ENCODE assay signal across 8 mouse cellular contexts in genomic region chr11:109297710-109298375, GRCm38 (mm10). TPM values are rescaled to one million over a fixed set of nuclear protein-coding genes. Genes with fewer than 3 reads are reported as not detected.
DNase-seq lines count a peak whose midpoint lies in the region; ATAC-seq and TF ChIP-seq lines count a peak whose summit lies in the region.

TSS of gene Rgs9 (minus strand) at chr11:109298129.

- DNase-seq in MN1 (ENCODE audit: low spot score): peak; percentile 86
- peak; percentile 92 for DNase-seq in cerebellum, adult 9-11 months
- DNase-seq in layer of hippocampus, adult 8-10 months (ENCODE audit: low spot score in 2 of 2): peak; percentile 81 to 91
- DNase-seq in lung, embryonic 14.5 days: peak; percentile 96
- DNase-seq in thymus, adult 18-20 months: peak; percentile 83

- H3K4me1 ChIP-seq in lung, embryonic 14.5 days (ENCODE audit: insufficient read depth): no peaks in the 10 kb centered on the region
- H3K4me1 ChIP-seq in olfactory bulb, adult 2 months (ENCODE audit: control insufficient read depth, insufficient read depth, low read length): peaks cover 11% of the 10 kb centered on the region

- peak; percentile 43 for TF ChIP-seq POLR2A in olfactory bulb, adult 2 months (IDR thresholded peaks at IDR 0.05; ENCODE audit: insufficient read depth, low read depth, low read length)

- H3K27ac ChIP-seq in lung, embryonic 14.5 days (ENCODE audit: low read depth): no peak within 1 kb of the TSS
- no peak within 1 kb of the TSS for H3K27ac ChIP-seq in olfactory bulb, adult 2 months (ENCODE audit: insufficient read depth, low read depth, low read length)

- H3K36me3 ChIP-seq in lung, embryonic 14.5 days (ENCODE audit: insufficient read depth): no peaks in the 10 kb centered on the region

- H3K4me2 ChIP-seq in lung, embryonic 14.5 days: peak within 1 kb of the TSS; percentile 80

- peak within 1 kb of the TSS; percentile 49 for H3K9ac ChIP-seq in lung, embryonic 14.5 days

- WGBS in lung, embryonic 14.5 days: 5% methylated on average over 37 of the region's 37 CpGs
- 1% methylated on average over 37 of the region's 37 CpGs for WGBS in olfactory bulb, adult 2 months

- H3K4me3 ChIP-seq in lung, embryonic 14.5 days (ENCODE audit: low read depth, low read length): peak within 1 kb of the TSS; percentile 41
- peak within 1 kb of the TSS; percentile 79 for H3K4me3 ChIP-seq in olfactory bulb, adult 2 months (ENCODE audit: insufficient read depth, low read depth, low read length)

- peak; percentile 98 for ATAC-seq in frontal cortex, adult (ENCODE audit: low TSS enrichment)
- peak; percentile 98 to 99 for ATAC-seq in hematopoietic stem cell, adult 5-6 weeks (replicated peaks in 1 of 2; ENCODE audit: insufficient read depth in 1 of 2, low FRiP score in 2 of 2, low TSS enrichment in 1 of 2, low read depth in 1 of 2, poor library complexity in 2 of 2, severe bottlenecking in 2 of 2)
- peak; percentile 94 for ATAC-seq in lung, embryonic 14.5 days (ENCODE audit: insufficient read depth)

- peak; percentile 97 for TF ChIP-seq CTCF in lung, embryonic 14.5 days (IDR thresholded peaks at IDR 0.05; ENCODE audit: low read depth)
- TF ChIP-seq CTCF in olfactory bulb, adult 2 months (IDR thresholded peaks at IDR 0.05; ENCODE audit: insufficient read depth, low read depth, low read length): peak; percentile 98

- H3K9me3 ChIP-seq in lung, embryonic 14.5 days (ENCODE audit: low read depth, low read length): no peaks in the 10 kb centered on the region

- no peaks in the 10 kb centered on the region for H3K27me3 ChIP-seq in lung, embryonic 14.5 days (ENCODE audit: insufficient read depth, low read length)

RNA-seq across cellular contexts. Expression of gene Rgs9, which starts in this region (rescaled TPM):
- 2.3 and 2.4 TPM in 2 replicates for total RNA-seq in hematopoietic stem cell, adult 5-6 weeks (2017)
- total RNA-seq in layer of hippocampus, adult 8-10 months (2022): 10 to 100 TPM; 12.2 to 16.5 (median 14.7) TPM
- 1.4 and 1.5 TPM in 2 replicates for polyA plus RNA-seq in lung, embryonic 14.5 days (2014; fragmentation: Nextera tagmentation; extraction: Ambion mirVana)
- not detected in 2 replicates for polyA plus RNA-seq in olfactory bulb, adult 2 months (2012; ENCODE audit: insufficient read depth, insufficient read length, low replicate concordance, missing spikeins)
